Mouse (Mus musculus): Measurements from ENCODE around the gene U2af1l4. TPM values are rescaled to one million over a fixed set of nuclear protein-coding genes. Genes with fewer than 3 reads are reported as not detected.

U2af1l4 gene
- polyA plus RNA-seq, 2 experiments, result 75.8 to 95.6 TPM

DNA sequence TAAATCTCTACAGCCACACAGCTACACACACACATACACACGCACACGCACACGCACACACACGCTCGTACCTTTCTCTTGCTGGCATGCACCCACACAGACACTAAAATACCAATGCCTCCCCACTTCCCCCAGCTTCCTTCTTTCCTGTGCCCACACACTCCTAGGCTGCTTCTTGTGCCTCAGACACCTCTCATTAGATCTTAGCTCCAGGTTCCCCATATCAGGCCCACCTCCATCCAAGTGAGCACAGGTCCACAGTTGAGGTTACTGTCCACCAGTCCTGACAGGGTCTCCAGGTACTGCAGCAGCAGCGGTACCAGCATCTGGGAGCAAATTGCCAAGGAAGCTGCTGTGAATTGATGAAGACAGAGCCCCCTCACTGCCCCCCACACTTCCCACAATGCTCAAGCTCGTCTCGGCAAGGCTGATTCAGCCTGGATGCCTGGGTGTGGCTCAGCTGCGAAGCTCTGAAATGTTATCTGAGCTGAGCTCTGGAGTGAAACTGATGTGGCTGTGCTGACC lies 31.7 kb upstream of the U2af1l4 start:
- no peaks in the 10 kb centered on the region for H3K27me3 ChIP-seq (ENCODE audit: control insufficient read depth, insufficient read depth, low read length)
- H3K36me3 ChIP-seq (ENCODE audit: control insufficient read depth, insufficient read depth, low read length), result peaks cover 58% of the 10 kb centered on the region
- H3K4me3 ChIP-seq (replicated peaks; ENCODE audit: low read length), result no peak overlapping the region
- DNase-seq (ENCODE audit: low spot score) (no peak), ATAC-seq (ENCODE audit: low FRiP score, low read depth) (no peak)
- no peak overlapping the region for H3K27ac ChIP-seq (replicated peaks; ENCODE audit: low read depth, low read length)
- H3K4me1 ChIP-seq (ENCODE audit: control insufficient read depth, insufficient read depth, low read length), result peaks cover 18% of the 10 kb centered on the region
- no peak for TF ChIP-seq POLR2A (IDR thresholded peaks at IDR 0.05; ENCODE audit: borderline replicate concordance, extremely low read depth, insufficient read depth, insufficient read length)
- no peak overlapping the region for H3K9ac ChIP-seq (ENCODE audit: low read depth, low read length, severe bottlenecking)
- H3K4me2 ChIP-seq (replicated peaks; ENCODE audit: low read depth, low read length, severe bottlenecking), result no peak overlapping the region
- no peaks in the 10 kb centered on the region for H3K9me3 ChIP-seq (ENCODE audit: control insufficient read depth, low read length)
- WGBS, result 85% methylated on average over 9 of the region's 9 CpGs

DNA sequence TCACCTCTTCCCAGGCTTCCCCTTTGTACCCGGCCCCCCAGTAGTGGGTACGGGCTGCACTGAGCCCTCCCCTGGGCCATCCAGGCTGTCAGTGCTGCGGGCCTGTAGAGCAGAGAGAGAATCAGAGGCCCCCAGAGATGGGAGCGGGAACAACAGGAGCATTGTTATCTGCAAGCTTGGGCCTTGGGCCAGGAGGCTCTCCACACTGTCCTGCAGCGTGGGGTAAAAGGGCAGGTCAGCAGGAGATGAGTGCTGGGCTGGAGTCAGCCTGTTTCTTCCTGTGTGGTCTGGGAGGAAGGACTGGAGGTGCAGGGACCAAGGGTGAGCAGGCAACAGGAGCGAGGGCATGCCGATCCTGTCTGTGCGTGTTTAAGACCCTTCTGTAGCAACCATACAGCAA lies 30.2 kb upstream of the U2af1l4 start:
- no peak for TF ChIP-seq POLR2A (IDR thresholded peaks at IDR 0.05; ENCODE audit: borderline replicate concordance, extremely low read depth, insufficient read depth, insufficient read length)
- DNase-seq (ENCODE audit: low spot score) (no peak), ATAC-seq (ENCODE audit: low FRiP score, low read depth) (no peak)
- Histone ChIP-seq H3K27ac (replicated peaks; ENCODE audit: low read depth, low read length) (no peak overlapping the region), H3K9ac (ENCODE audit: low read depth, low read length, severe bottlenecking) (0 out of 2 replicates have a peak overlapping the region, but pooled peaks have one; percentile 21), H3K9me3 (ENCODE audit: control insufficient read depth, low read length) (no peaks in the 10 kb centered on the region), H3K27me3 (ENCODE audit: control insufficient read depth, insufficient read depth, low read length) (no peaks in the 10 kb centered on the region), H3K4me2 (replicated peaks; ENCODE audit: low read depth, low read length, severe bottlenecking) (no peak overlapping the region), H3K36me3 (ENCODE audit: control insufficient read depth, insufficient read depth, low read length) (peaks cover 44% of the 10 kb centered on the region), H3K4me1 (ENCODE audit: control insufficient read depth, insufficient read depth, low read length) (peaks cover 12% of the 10 kb centered on the region), H3K4me3 (replicated peaks; ENCODE audit: low read length) (no peak overlapping the region)
- WGBS, result 50% methylated on average over 8 of the region's 8 CpGs

- DNase-seq (ENCODE audit: low spot score), result no peak
- Histone ChIP-seq H3K9ac (ENCODE audit: low read depth, low read length, severe bottlenecking) (peak overlapping the region; percentile 68), H3K27ac (replicated peaks; ENCODE audit: low read depth, low read length) (no peak overlapping the region; the same call in 1 of the 2 replicates), H3K4me3 (replicated peaks; ENCODE audit: low read length) (peak overlapping the region; percentile 79), H3K36me3 (ENCODE audit: control insufficient read depth, insufficient read depth, low read length) (peaks cover 32% of the 10 kb centered on the region), H3K4me2 (replicated peaks; ENCODE audit: low read depth, low read length, severe bottlenecking) (peak overlapping the region; percentile 88), H3K27me3 (ENCODE audit: control insufficient read depth, insufficient read depth, low read length) (no peaks in the 10 kb centered on the region), H3K4me1 (ENCODE audit: control insufficient read depth, insufficient read depth, low read length) (peaks cover 12% of the 10 kb centered on the region), H3K9me3 (ENCODE audit: control insufficient read depth, low read length) (no peaks in the 10 kb centered on the region)
- ATAC-seq (ENCODE audit: low FRiP score, low read depth), result no peak; the same call in 1 of the 2 replicates
- WGBS, result 9% methylated on average over 20 of the region's 26 CpGs
- no peak for TF ChIP-seq POLR2A (IDR thresholded peaks at IDR 0.05; ENCODE audit: borderline replicate concordance, extremely low read depth, insufficient read depth, insufficient read length)
Observed at GRCm38 (mm10) chr7:30533941-30534632, 29.0 kb upstream of the U2af1l4 start.

GRCm38 (mm10) chr7:30534633-30535577 lies 28.2 kb upstream of the U2af1l4 start, which contains the start of gene Arhgap33:
Arhgap33 (minus strand) TSS chr7:30535060.
- Histone ChIP-seq H3K27ac (replicated peaks; ENCODE audit: low read depth, low read length) (no peak within 1 kb of the TSS; the same call in 1 of the 2 replicates), H3K27me3 (ENCODE audit: control insufficient read depth, insufficient read depth, low read length) (no peaks in the 10 kb centered on the region), H3K4me2 (replicated peaks; ENCODE audit: low read depth, low read length, severe bottlenecking) (peak within 1 kb of the TSS; percentile 88), H3K4me3 (replicated peaks; ENCODE audit: low read length) (peak within 1 kb of the TSS; percentile 79), H3K9ac (ENCODE audit: low read depth, low read length, severe bottlenecking) (peak within 1 kb of the TSS; percentile 68), H3K9me3 (ENCODE audit: control insufficient read depth, low read length) (no peaks in the 10 kb centered on the region), H3K4me1 (ENCODE audit: control insufficient read depth, insufficient read depth, low read length) (peaks cover 12% of the 10 kb centered on the region), H3K36me3 (ENCODE audit: control insufficient read depth, insufficient read depth, low read length) (peaks cover 31% of the 10 kb centered on the region)
- peak; percentile 99 for DNase-seq (ENCODE audit: low spot score)
- 1% methylated on average over 33 of the region's 84 CpGs for WGBS
- 0 out of 2 replicates have a peak, but pooled peaks have one; percentile 25 for TF ChIP-seq POLR2A (IDR thresholded peaks at IDR 0.05; ENCODE audit: borderline replicate concordance, extremely low read depth, insufficient read depth, insufficient read length)
- ATAC-seq (ENCODE audit: low FRiP score, low read depth), result peak; percentile 95

DNA sequence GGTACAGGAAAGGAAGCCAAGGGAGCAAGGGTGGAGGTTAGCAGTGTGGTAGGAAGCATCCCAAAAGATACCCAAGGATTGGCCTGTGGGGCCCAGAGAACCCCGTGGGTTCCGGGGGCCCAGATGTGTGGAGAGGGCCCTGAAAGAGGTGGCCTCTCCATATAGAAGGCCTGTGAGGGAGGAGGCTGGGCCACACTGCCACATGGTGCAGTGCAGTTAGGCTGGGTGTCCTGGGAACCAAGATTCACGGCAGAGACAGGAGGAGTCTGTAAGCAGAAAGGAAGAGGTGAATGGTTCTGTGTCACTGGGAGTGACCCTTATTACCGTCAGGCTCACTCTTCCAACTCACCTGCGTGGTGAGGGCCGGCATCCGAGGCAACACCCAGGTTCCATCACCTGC lies 22.5 kb upstream of the U2af1l4 start:
- H3K27me3 ChIP-seq (ENCODE audit: control insufficient read depth, insufficient read depth, low read length), result no peaks in the 10 kb centered on the region
- no peak overlapping the region for H3K4me3 ChIP-seq (replicated peaks; ENCODE audit: low read length)
- WGBS, result 82% methylated on average over 7 of the region's 7 CpGs
- no peaks in the 10 kb centered on the region for H3K9me3 ChIP-seq (ENCODE audit: control insufficient read depth, low read length)
- no peak for ATAC-seq (ENCODE audit: low FRiP score, low read depth)
- peaks cover 34% of the 10 kb centered on the region for H3K36me3 ChIP-seq (ENCODE audit: control insufficient read depth, insufficient read depth, low read length)
- H3K4me2 ChIP-seq (replicated peaks; ENCODE audit: low read depth, low read length, severe bottlenecking), result no peak overlapping the region
- TF ChIP-seq POLR2A (IDR thresholded peaks at IDR 0.05; ENCODE audit: borderline replicate concordance, extremely low read depth, insufficient read depth, insufficient read length), result no peak
- DNase-seq (ENCODE audit: low spot score), result no peak
- no peak overlapping the region for H3K27ac ChIP-seq (replicated peaks; ENCODE audit: low read depth, low read length)
- H3K9ac ChIP-seq (ENCODE audit: low read depth, low read length, severe bottlenecking), result no peak overlapping the region
- H3K4me1 ChIP-seq (ENCODE audit: control insufficient read depth, insufficient read depth, low read length), result peaks cover under 1% of the 10 kb centered on the region; the same call in 1 of the 2 replicates
